In the genomic region with DNA sequence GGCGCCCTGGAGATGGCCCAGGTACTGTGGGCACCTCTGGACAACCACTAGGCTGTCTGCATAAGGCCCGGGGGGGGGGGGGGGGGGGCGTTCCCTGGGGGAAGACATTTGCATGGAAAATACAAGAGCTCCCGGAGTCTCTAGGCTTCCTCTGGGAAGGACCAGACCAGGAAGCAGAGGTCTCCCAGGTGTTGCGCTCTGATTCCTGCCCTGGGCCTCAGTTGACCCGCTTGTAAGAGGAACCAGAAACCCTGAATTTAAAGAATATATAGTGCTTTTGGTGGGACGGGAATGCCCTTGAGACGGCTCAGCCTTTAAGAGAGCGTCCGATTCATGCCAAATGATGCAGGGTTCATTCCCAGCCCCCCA, we compare ENCODE assay signal across 9 mouse cellular contexts. TPM values are rescaled to one million over a fixed set of nuclear protein-coding genes. Genes with fewer than 3 reads are reported as not detected.
DNase-seq lines count a peak whose midpoint lies in the region; ATAC-seq and TF ChIP-seq lines count a peak whose summit lies in the region.
"Had no signal": no experiment of that assay in that cellular context is flagged by ENCODE, and none has a peak within 500 bp of the region (broad histone marks: within the 10 kb centered on the region; RNA-seq: fewer than 3 reads in every experiment).

No protein-coding gene starts in this region.

- ATAC-seq in lung, embryonic 15.5 days (ENCODE audit: borderline replicate concordance, extremely low read depth, low FRiP score, low TSS enrichment): no peak
- no peak for ATAC-seq in forebrain, embryonic 16.5 days
- no peak for ATAC-seq in limb, embryonic 14.5 days (ENCODE audit: low FRiP score, low read depth)
- ATAC-seq: Patski had no signal

- no peak for TF ChIP-seq CTCF in small intestine, adult 2 months (IDR thresholded peaks at IDR 0.05; ENCODE audit: extremely low read depth, insufficient read length, insufficient replicate concordance, low read depth, low read length)

- H3K27ac ChIP-seq in lung, embryonic 15.5 days: no peak overlapping the region
- no peak overlapping the region for H3K27ac ChIP-seq in forebrain, embryonic 16.5 days (ENCODE audit: low read length)
- no peak overlapping the region for H3K27ac ChIP-seq in limb, embryonic 14.5 days (replicated peaks; ENCODE audit: low read depth, low read length)
- H3K27ac ChIP-seq in small intestine, adult 2 months (ENCODE audit: insufficient read depth, low read depth, low read length): no peak overlapping the region

- H3K4me3 ChIP-seq in lung, embryonic 15.5 days: peak overlapping the region; percentile 36
- peak overlapping the region; percentile 18 for H3K4me3 ChIP-seq in forebrain, embryonic 16.5 days (replicated peaks; ENCODE audit: low read length)
- H3K4me3 ChIP-seq in limb, embryonic 14.5 days (replicated peaks; ENCODE audit: low read length): peak overlapping the region; percentile 35
- peak overlapping the region; percentile 59 for H3K4me3 ChIP-seq in small intestine, adult 2 months (ENCODE audit: low read depth, low read length)

- TF ChIP-seq POLR2A in limb, embryonic 14.5 days (IDR thresholded peaks at IDR 0.05; ENCODE audit: borderline replicate concordance, extremely low read depth, insufficient read depth, insufficient read length): no peak
- no peak for TF ChIP-seq POLR2A in small intestine, adult 2 months (IDR thresholded peaks at IDR 0.05; ENCODE audit: low read depth, low read length)

- H3K9me3 ChIP-seq in lung, embryonic 15.5 days: no peaks in the 10 kb centered on the region
- no peaks in the 10 kb centered on the region for H3K9me3 ChIP-seq in forebrain, embryonic 16.5 days (ENCODE audit: control insufficient read depth, low read length)
- no peaks in the 10 kb centered on the region for H3K9me3 ChIP-seq in limb, embryonic 14.5 days (ENCODE audit: control insufficient read depth, low read length)

- H3K9ac ChIP-seq in lung, embryonic 15.5 days: no peak overlapping the region
- 0 out of 2 replicates have a peak overlapping the region, but pooled peaks have one; percentile 19 for H3K9ac ChIP-seq in forebrain, embryonic 16.5 days (replicated peaks; ENCODE audit: low read depth, low read length)
- H3K9ac ChIP-seq in limb, embryonic 14.5 days (ENCODE audit: low read depth, low read length, severe bottlenecking): 0 out of 2 replicates have a peak overlapping the region, but pooled peaks have one; percentile 34

- peaks cover 4% of the 10 kb centered on the region; the same call in 1 of the 2 replicates for H3K4me1 ChIP-seq in lung, embryonic 15.5 days
- peaks cover 8% of the 10 kb centered on the region for H3K4me1 ChIP-seq in forebrain, embryonic 16.5 days (replicated peaks; ENCODE audit: control insufficient read depth, insufficient read depth, low read length)
- H3K4me1 ChIP-seq in limb, embryonic 14.5 days (ENCODE audit: control insufficient read depth, insufficient read depth, low read length): peaks cover 9% of the 10 kb centered on the region
- peaks cover 3% of the 10 kb centered on the region for H3K4me1 ChIP-seq in small intestine, adult 2 months (ENCODE audit: control insufficient read depth, insufficient read depth, insufficient read length, low read length)

- H3K36me3 ChIP-seq in lung, embryonic 15.5 days: peaks cover 27% of the 10 kb centered on the region; the same call in 1 of the 2 replicates
- peaks cover 18% of the 10 kb centered on the region; the same call in 1 of the 2 replicates for H3K36me3 ChIP-seq in forebrain, embryonic 16.5 days (ENCODE audit: control insufficient read depth, insufficient read depth)
- H3K36me3 ChIP-seq in limb, embryonic 14.5 days (ENCODE audit: control insufficient read depth, insufficient read depth, low read length): peaks cover 37% of the 10 kb centered on the region
- no peaks in the 10 kb centered on the region; the same call in 1 of the 2 replicates for H3K36me3 ChIP-seq in small intestine, adult 2 months (ENCODE audit: control insufficient read depth, insufficient read depth, low read length)

- 41% methylated on average over 8 of the region's 10 CpGs for WGBS in lung, embryonic 15.5 days
- 24% methylated on average over 8 of the region's 10 CpGs for WGBS in forebrain, embryonic 16.5 days
- 17% methylated on average over 9 of the region's 10 CpGs for WGBS in limb, embryonic 14.5 days
- 22% methylated on average over 10 of the region's 10 CpGs for WGBS in small intestine, adult 2 months

- DNase-seq in lung, postnatal 36 days: no peak
- DNase-seq in limb, embryonic 14.5 days (ENCODE audit: low spot score): no peak
- no peak for DNase-seq in urinary bladder, postnatal 25 days (ENCODE audit: low spot score)
- no peak for DNase-seq in cerebellum, postnatal 36 days
- no peak for DNase-seq in MN1 (ENCODE audit: low spot score)

- peak overlapping the region; percentile 59 for H3K4me2 ChIP-seq in lung, embryonic 15.5 days
- H3K4me2 ChIP-seq in forebrain, embryonic 16.5 days (ENCODE audit: low read length): peak overlapping the region; percentile 48
- H3K4me2 ChIP-seq in limb, embryonic 14.5 days (replicated peaks; ENCODE audit: low read depth, low read length, severe bottlenecking): peak overlapping the region; percentile 60

- no peaks in the 10 kb centered on the region for H3K27me3 ChIP-seq in lung, embryonic 15.5 days
- no peaks in the 10 kb centered on the region for H3K27me3 ChIP-seq in forebrain, embryonic 16.5 days (replicated peaks; ENCODE audit: control insufficient read depth, insufficient read depth, low read length)
- no peaks in the 10 kb centered on the region for H3K27me3 ChIP-seq in limb, embryonic 14.5 days (ENCODE audit: control insufficient read depth, insufficient read depth, low read length)
- H3K27me3 ChIP-seq in small intestine, adult 2 months (ENCODE audit: control insufficient read depth, insufficient read depth, low read length): no peaks in the 10 kb centered on the region
- H3K27me3 ChIP-seq: Patski had no signal

RNA-seq across cellular contexts. Expression of gene Tor2a, which starts 5.4 kb away (rescaled TPM):
- 63.9 and 65.6 TPM in 2 replicates for polyA plus RNA-seq in lung, embryonic 15.5 days (2015; fragmentation: Nextera tagmentation; extraction: Ambion mirVana)
- polyA plus RNA-seq in forebrain, embryonic 16.5 days (2015; fragmentation: Nextera tagmentation; extraction: Ambion mirVana): 62.1 and 65.4 TPM in 2 replicates
- polyA plus RNA-seq in limb, embryonic 14.5 days (2012; rRNA removed): 82.6 and 169 TPM in 2 replicates
- 81.2 and 86.2 TPM in 2 replicates for polyA plus RNA-seq in limb, embryonic 14.5 days (2014; fragmentation: Nextera tagmentation; extraction: Ambion mirVana)
- 86.2 and 133 TPM in 2 replicates for polyA plus RNA-seq in small intestine, adult 2 months (2012; rRNA removed)

RNA-seq across cellular contexts. Expression of gene 6330409D20Rik, which starts 10.8 kb away (rescaled TPM):
- 0.24 and 0.25 TPM in 2 replicates for polyA plus RNA-seq in lung, embryonic 15.5 days (2015; fragmentation: Nextera tagmentation; extraction: Ambion mirVana)
- polyA plus RNA-seq in forebrain, embryonic 16.5 days (2015; fragmentation: Nextera tagmentation; extraction: Ambion mirVana): 2.8 and 3.5 TPM in 2 replicates
- 0.14 and 0.15 TPM in 2 replicates for polyA plus RNA-seq in limb, embryonic 14.5 days (2012; rRNA removed)
- polyA plus RNA-seq in limb, embryonic 14.5 days (2014; fragmentation: Nextera tagmentation; extraction: Ambion mirVana): not detected in 2 replicates
- polyA plus RNA-seq in small intestine, adult 2 months (2012; rRNA removed): not detected in 2 replicates
- polyA plus RNA-seq: Patski had no signal

RNA-seq across cellular contexts. Expression of gene Ttc16, which starts 23.8 kb away (rescaled TPM):
- polyA plus RNA-seq in lung, embryonic 15.5 days (2015; fragmentation: Nextera tagmentation; extraction: Ambion mirVana): 0.43 and 0.69 TPM in 2 replicates
- 0.41 and 0.62 TPM in 2 replicates for polyA plus RNA-seq in forebrain, embryonic 16.5 days (2015; fragmentation: Nextera tagmentation; extraction: Ambion mirVana)
- polyA plus RNA-seq in limb, embryonic 14.5 days (2012; rRNA removed): 0.47 and 0.70 TPM in 2 replicates
- polyA plus RNA-seq in limb, embryonic 14.5 days (2014; fragmentation: Nextera tagmentation; extraction: Ambion mirVana): 0.12 and 0.15 TPM in 2 replicates
- 1.0 and 2.3 TPM in 2 replicates for polyA plus RNA-seq in small intestine, adult 2 months (2012; rRNA removed)

RNA-seq across cellular contexts. Expression of gene Ptrh1, which starts 23.9 kb away (rescaled TPM):
- 4.9 and 5.4 TPM in 2 replicates for polyA plus RNA-seq in lung, embryonic 15.5 days (2015; fragmentation: Nextera tagmentation; extraction: Ambion mirVana)
- 5.4 and 6.9 TPM in 2 replicates for polyA plus RNA-seq in forebrain, embryonic 16.5 days (2015; fragmentation: Nextera tagmentation; extraction: Ambion mirVana)
- polyA plus RNA-seq in limb, embryonic 14.5 days (2012; rRNA removed): 11.3 and 11.5 TPM in 2 replicates
- polyA plus RNA-seq in limb, embryonic 14.5 days (2014; fragmentation: Nextera tagmentation; extraction: Ambion mirVana): 5.1 and 5.8 TPM in 2 replicates
- 28.4 and 65.8 TPM in 2 replicates for polyA plus RNA-seq in small intestine, adult 2 months (2012; rRNA removed)

RNA-seq across cellular contexts. Expression of gene Sh2d3c, which starts 30.8 kb away (rescaled TPM):
- 40.5 and 41.4 TPM in 2 replicates for polyA plus RNA-seq in lung, embryonic 15.5 days (2015; fragmentation: Nextera tagmentation; extraction: Ambion mirVana)
- polyA plus RNA-seq in forebrain, embryonic 16.5 days (2015; fragmentation: Nextera tagmentation; extraction: Ambion mirVana): 41.9 and 43.0 TPM in 2 replicates
- 36.8 and 52.0 TPM in 2 replicates for polyA plus RNA-seq in limb, embryonic 14.5 days (2012; rRNA removed)
- 18.5 and 20.3 TPM in 2 replicates for polyA plus RNA-seq in limb, embryonic 14.5 days (2014; fragmentation: Nextera tagmentation; extraction: Ambion mirVana)
- 10.9 and 25.3 TPM in 2 replicates for polyA plus RNA-seq in small intestine, adult 2 months (2012; rRNA removed)
